Mouse (Mus musculus): ENCODE data around the gene Ndufa6. TPM values are rescaled to one million over a fixed set of nuclear protein-coding genes. Genes with fewer than 3 reads are reported as not detected.

The Ndufa6 gene
- total RNA-seq, 1 experiment, result 306 TPM

DNA sequence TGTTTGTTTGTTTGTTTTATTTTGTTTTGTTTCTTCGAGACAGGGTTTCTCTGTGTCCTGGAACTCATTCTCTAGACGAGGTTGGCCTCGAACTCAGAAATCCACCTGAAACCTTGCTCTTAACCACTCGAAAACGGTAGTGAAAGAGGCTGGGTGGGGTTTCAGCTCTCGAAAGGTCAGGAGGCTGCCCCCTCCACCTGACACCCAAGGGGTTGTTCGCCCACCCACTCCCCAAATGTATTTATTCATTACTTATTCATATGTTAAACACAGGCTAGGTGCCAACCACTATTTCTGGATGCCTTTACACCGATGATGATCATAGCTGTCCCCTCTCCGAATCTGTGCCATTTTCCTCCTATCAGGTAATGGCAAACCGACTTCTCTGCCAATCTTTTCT is 15.0 kb downstream of the Ndufa6 start:
- Histone ChIP-seq H3K27ac (ENCODE audit: insufficient read depth, low read depth, low read length, poor library complexity, severe bottlenecking) (no peak overlapping the region), H3K4me1 (ENCODE audit: control insufficient read depth in 2 of 2, insufficient read depth in 2 of 2, low read length in 2 of 2, poor library complexity in 1 of 2) (peaks cover 10 to 12% of the 10 kb centered on the region in 2 experiments; a peak in 3 of 4 replicates)

GRCm38 (mm10) chr15:82338593-82339112 is 15.5 kb downstream of the Ndufa6 start, which contains the start of the genes Naga, Pheta2 and Smdt1:
Gene Naga (minus strand): TSS chr15:82338925.
Gene Pheta2 (plus strand): TSS chr15:82338942.
Gene Smdt1 (plus strand): TSS chr15:82338959.
- no peak within 1 kb of the TSS for H3K27ac ChIP-seq (ENCODE audit: insufficient read depth, low read depth, low read length, poor library complexity, severe bottlenecking)
- DNase-seq (ENCODE audit: low read depth, low spot score), result peak; percentile 98
- in situ Hi-C loops (cut with MboI; ENCODE audit: low sequenced_read_pairs in 2 of 2, unreplicated experiment in 2 of 2), result no loop called here
- peak within 1 kb of the TSS; percentile 77 for H3K9ac ChIP-seq (ENCODE audit: insufficient read depth, low read depth, low read length, poor library complexity, severe bottlenecking)
- no peaks in the 10 kb centered on the region for H3K9me3 ChIP-seq (ENCODE audit: control insufficient read depth, insufficient read depth, low read depth, low read length)
- peak within 1 kb of the TSS; percentile 65 to 74 for H3K4me3 ChIP-seq (ENCODE audit: insufficient read depth in 1 of 2, low read depth in 1 of 2, low read length in 2 of 2, poor library complexity in 1 of 2, severe bottlenecking in 1 of 2)
- H3K36me3 ChIP-seq (ENCODE audit: control insufficient read depth, insufficient read depth, low read length, poor library complexity, severe bottlenecking), result peaks cover 16% of the 10 kb centered on the region; the same call in 1 of the 2 replicates
- peaks cover 10 to 12% of the 10 kb centered on the region in 2 experiments; a peak in 3 of 4 replicates for H3K4me1 ChIP-seq (ENCODE audit: control insufficient read depth in 2 of 2, insufficient read depth in 2 of 2, low read length in 2 of 2, poor library complexity in 1 of 2)
- no peak for TF ChIP-seq HCFC1 (IDR thresholded peaks at IDR 0.05; ENCODE audit: borderline replicate concordance, insufficient read depth, low read length)
- no peak for TF ChIP-seq MAFK (IDR thresholded peaks at IDR 0.05; ENCODE audit: insufficient read depth, low read depth, low read length)
- TF ChIP-seq ZC3H11A (IDR thresholded peaks at IDR 0.05; ENCODE audit: borderline replicate concordance, low read depth, low read length), result no peak
- TF ChIP-seq CHD2 (IDR thresholded peaks at IDR 0.05; ENCODE audit: low read depth, low read length), result no peak
- no peak for TF ChIP-seq ZNF384 (IDR thresholded peaks at IDR 0.05; ENCODE audit: low read depth, low read length)

More for the DNA sequence above, 15.0 kb downstream of the Ndufa6 start:
- H3K9ac ChIP-seq (ENCODE audit: insufficient read depth, low read depth, low read length, poor library complexity, severe bottlenecking), result no peak overlapping the region
- H3K36me3 ChIP-seq (ENCODE audit: control insufficient read depth, insufficient read depth, low read length, poor library complexity, severe bottlenecking), result peaks cover 16% of the 10 kb centered on the region; the same call in 1 of the 2 replicates
- in situ Hi-C loops (cut with MboI; ENCODE audit: low sequenced_read_pairs in 2 of 2, unreplicated experiment in 2 of 2), result no loop called here
- H3K9me3 ChIP-seq (ENCODE audit: control insufficient read depth, insufficient read depth, low read depth, low read length), result no peaks in the 10 kb centered on the region
- no peak for TF ChIP-seq ZNF384 (IDR thresholded peaks at IDR 0.05; ENCODE audit: low read depth, low read length)
- TF ChIP-seq MAFK (IDR thresholded peaks at IDR 0.05; ENCODE audit: insufficient read depth, low read depth, low read length), result no peak
- TF ChIP-seq CHD2 (IDR thresholded peaks at IDR 0.05; ENCODE audit: low read depth, low read length), result no peak
- TF ChIP-seq HCFC1 (IDR thresholded peaks at IDR 0.05; ENCODE audit: borderline replicate concordance, insufficient read depth, low read length), result no peak
- TF ChIP-seq ZC3H11A (IDR thresholded peaks at IDR 0.05; ENCODE audit: borderline replicate concordance, low read depth, low read length), result no peak
- DNase-seq (ENCODE audit: low read depth, low spot score), result no peak
- H3K4me3 ChIP-seq (ENCODE audit: insufficient read depth in 1 of 2, low read depth in 1 of 2, low read length in 2 of 2, poor library complexity in 1 of 2, severe bottlenecking in 1 of 2), result peak overlapping the region in 1 of 2 experiments; percentile 74; a peak in 2 of 4 replicates

GRCm38 (mm10) chr15:82337875-82338274 is 16.2 kb downstream of the Ndufa6 start:
- H3K36me3 ChIP-seq (ENCODE audit: control insufficient read depth, insufficient read depth, low read length, poor library complexity, severe bottlenecking), result peaks cover 16% of the 10 kb centered on the region; the same call in 1 of the 2 replicates
- TF ChIP-seq ZNF384 (IDR thresholded peaks at IDR 0.05; ENCODE audit: low read depth, low read length) (no peak), MAFK (IDR thresholded peaks at IDR 0.05; ENCODE audit: insufficient read depth, low read depth, low read length) (no peak), ZC3H11A (IDR thresholded peaks at IDR 0.05; ENCODE audit: borderline replicate concordance, low read depth, low read length) (no peak), HCFC1 (IDR thresholded peaks at IDR 0.05; ENCODE audit: borderline replicate concordance, insufficient read depth, low read length) (no peak), CHD2 (IDR thresholded peaks at IDR 0.05; ENCODE audit: low read depth, low read length) (no peak)
- H3K9me3 ChIP-seq (ENCODE audit: control insufficient read depth, insufficient read depth, low read depth, low read length), result no peaks in the 10 kb centered on the region
- in situ Hi-C loops (cut with MboI; ENCODE audit: low sequenced_read_pairs in 2 of 2, unreplicated experiment in 2 of 2), result no loop called here
- no peak for DNase-seq (ENCODE audit: low read depth, low spot score)
- H3K4me1 ChIP-seq (ENCODE audit: control insufficient read depth in 2 of 2, insufficient read depth in 2 of 2, low read length in 2 of 2, poor library complexity in 1 of 2), result peaks cover 10 to 12% of the 10 kb centered on the region in 2 experiments; a peak in 3 of 4 replicates
- H3K27ac ChIP-seq (ENCODE audit: insufficient read depth, low read depth, low read length, poor library complexity, severe bottlenecking), result no peak overlapping the region
- H3K9ac ChIP-seq (ENCODE audit: insufficient read depth, low read depth, low read length, poor library complexity, severe bottlenecking), result peak overlapping the region; percentile 77
- peak overlapping the region; percentile 65 to 74 for H3K4me3 ChIP-seq (ENCODE audit: insufficient read depth in 1 of 2, low read depth in 1 of 2, low read length in 2 of 2, poor library complexity in 1 of 2, severe bottlenecking in 1 of 2)

DNA sequence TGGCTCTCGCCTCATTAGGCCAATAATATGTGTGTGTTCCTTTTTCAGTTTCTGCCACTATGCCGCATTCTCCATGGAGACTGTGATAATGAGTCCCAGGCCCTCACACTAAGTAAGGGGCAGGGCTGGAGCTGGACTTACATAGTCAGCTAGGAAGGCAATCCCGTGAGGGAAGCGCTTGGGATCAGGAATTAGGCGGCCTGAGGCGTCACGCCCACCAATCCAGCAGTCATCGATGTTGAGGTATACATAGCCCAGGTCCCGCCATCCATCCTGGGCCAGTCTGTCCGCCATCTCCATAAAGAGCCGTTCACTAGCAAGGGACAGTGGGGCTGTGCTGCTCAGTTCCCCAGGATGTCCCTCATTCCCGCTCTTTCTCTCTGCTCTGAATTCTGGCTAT is 17.5 kb downstream of the Ndufa6 start:
- Histone ChIP-seq H3K4me3 (ENCODE audit: insufficient read depth in 1 of 2, low read depth in 1 of 2, low read length in 2 of 2, poor library complexity in 1 of 2, severe bottlenecking in 1 of 2) (no peak overlapping the region), H3K9ac (ENCODE audit: insufficient read depth, low read depth, low read length, poor library complexity, severe bottlenecking) (no peak overlapping the region)

More for the DNA sequence above, 17.5 kb downstream of the Ndufa6 start:
- Histone ChIP-seq H3K4me1 (ENCODE audit: control insufficient read depth in 2 of 2, insufficient read depth in 2 of 2, low read length in 2 of 2, poor library complexity in 1 of 2) (peaks cover 9 to 12% of the 10 kb centered on the region in 2 experiments; a peak in 3 of 4 replicates), H3K36me3 (ENCODE audit: control insufficient read depth, insufficient read depth, low read length, poor library complexity, severe bottlenecking) (peaks cover 16% of the 10 kb centered on the region; the same call in 1 of the 2 replicates), H3K9me3 (ENCODE audit: control insufficient read depth, insufficient read depth, low read depth, low read length) (no peaks in the 10 kb centered on the region), H3K27ac (ENCODE audit: insufficient read depth, low read depth, low read length, poor library complexity, severe bottlenecking) (no peak overlapping the region)
- TF ChIP-seq ZC3H11A (IDR thresholded peaks at IDR 0.05; ENCODE audit: borderline replicate concordance, low read depth, low read length) (no peak), CHD2 (IDR thresholded peaks at IDR 0.05; ENCODE audit: low read depth, low read length) (no peak), MAFK (IDR thresholded peaks at IDR 0.05; ENCODE audit: insufficient read depth, low read depth, low read length) (no peak), ZNF384 (IDR thresholded peaks at IDR 0.05; ENCODE audit: low read depth, low read length) (no peak), HCFC1 (IDR thresholded peaks at IDR 0.05; ENCODE audit: borderline replicate concordance, insufficient read depth, low read length) (no peak)
- no peak for DNase-seq (ENCODE audit: low read depth, low spot score)
- in situ Hi-C loops (cut with MboI; ENCODE audit: low sequenced_read_pairs in 2 of 2, unreplicated experiment in 2 of 2), result no loop called here
